Mouse (Mus musculus): ENCODE results near the gene Inpp5e.

- TF ChIP-seq CTCF (IDR thresholded peaks at IDR 0.05; ENCODE audit: low read depth) (no peak), EP300 (IDR thresholded peaks at IDR 0.05; ENCODE audit: low read depth) (no peak)
Observed at GRCm38 (mm10) chr2:26358667-26359320, 50.2 kb downstream of the Inpp5e start.

Data from liver, embryonic 14.5 days (tissue).